30 mouse cellular contexts compared by ENCODE assay signal in genomic region chr2:30316955-30317354, GRCm38 (mm10). TPM values are rescaled to one million over a fixed set of nuclear protein-coding genes. Genes with fewer than 3 reads are reported as not detected.
"Had no signal": no experiment of that assay in that cellular context is flagged by ENCODE, and none has a peak within 500 bp of the region (broad histone marks: within the 10 kb centered on the region; RNA-seq: fewer than 3 reads in every experiment).

No protein-coding gene starts in this region.

- H3K4me3 ChIP-seq: heart, adult 2 months; heart, embryonic 13.5 days; heart, embryonic 15.5 days; hindbrain, embryonic 13.5 days; hindbrain, embryonic 15.5 days; kidney, embryonic 15.5 days; left cerebral cortex, adult 2 months; limb, embryonic 10.5 days; limb, embryonic 12.5 days; liver, embryonic 13.5 days; liver, embryonic 15.5 days had no signal

- DNase-seq: gastrocnemius, postnatal 14 days; gastrocnemius, postnatal 36 days; heart, adult 11 months; heart, adult 2 months; heart, postnatal 14 days; heart, postnatal 36 days; kidney, adult 11 months; kidney, adult 2 months; kidney, adult 9 months; kidney, postnatal 14 days; kidney, postnatal 4 days; liver; liver, embryonic 13.5 days; liver, postnatal 0 days had no signal

- H3K27ac ChIP-seq: heart, adult 2 months; heart, embryonic 13.5 days; heart, embryonic 15.5 days; hindbrain, embryonic 13.5 days; hindbrain, embryonic 15.5 days; hindbrain, postnatal 0 days; kidney, embryonic 15.5 days; kidney, postnatal 0 days; left cerebral cortex, adult 2 months; limb, embryonic 10.5 days; limb, embryonic 12.5 days; liver, embryonic 13.5 days; liver, embryonic 15.5 days had no signal

- ATAC-seq: hindbrain, postnatal 0 days; liver, postnatal 0 days had no signal

RNA-seq across cellular contexts. Expression of gene Gm28038, which starts 36.1 kb away (rescaled TPM):
- total RNA-seq: gastrocnemius, adult 8-10 months; gastrocnemius, postnatal 36 days; hematopoietic stem cell, adult 5-6 weeks; hindbrain, postnatal 0 days; layer of hippocampus, adult 8-10 months; left cerebral cortex, adult 2 months; left cerebral cortex, postnatal 14 days; left cerebral cortex, postnatal 36 days had no signal
